Mouse (Mus musculus) midbrain, embryonic 16.5 days (tissue): ENCODE measurements at regions not wholly inside any gene's neighbourhood (a gene's known extent, or its start where the extent isn't known, plus 50 kb on each side); places are given as distances from the start of the nearest gene placed in this dataset.
A peak's percentile ranks its signal among the peaks of the same experiment; 100 is the strongest.

Experiments used
- ATAC-seq: fragments of 200-750 bp; cut with Nextera tagmentation; 2 replicates; pipeline ENCODE4 v1.8.0; 2017; ENCODE audit warnings: moderate TSS enrichment
- H3K27ac ChIP-seq: fragments of 300-500 bp; sonication (generic); 2 replicates; pipeline ENCODE4 v1.5.1; 2014; ENCODE audit warnings: mild to moderate bottlenecking, low read length, mixed read lengths
- H3K27me3 ChIP-seq: fragments of 300-500 bp; sonication (generic); 2 replicates; pipeline ENCODE4 v1.6.1; 2014; ENCODE audit warnings: low read depth, low read length, mixed read lengths; ENCODE audit not compliant: control insufficient read depth, insufficient read depth
- H3K36me3 ChIP-seq: fragments of 300-500 bp; sonication (generic); 2 replicates; pipeline ENCODE4 v1.6.1; 2014; ENCODE audit warnings: mild to moderate bottlenecking, low read length, moderate library complexity, mixed read lengths; ENCODE audit not compliant: control insufficient read depth, insufficient read depth
- H3K4me1 ChIP-seq: fragments of 300-500 bp; sonication (generic); 2 replicates; pipeline ENCODE4 v1.6.1; 2014; ENCODE audit warnings: mild to moderate bottlenecking, low read length, mixed read lengths; ENCODE audit not compliant: control insufficient read depth, insufficient read depth
- H3K4me2 ChIP-seq: fragments of 300-500 bp; sonication (generic); 2 replicates; pipeline ENCODE4 v1.6.1; 2014; ENCODE audit warnings: mild to moderate bottlenecking, low read length, mixed read lengths
- H3K4me3 ChIP-seq: fragments of 300-500 bp; sonication (generic); 2 replicates; pipeline ENCODE4 v1.5.1; 2014; ENCODE audit warnings: low read depth, mild to moderate bottlenecking, low read length, moderate library complexity, mixed read lengths
- H3K9ac ChIP-seq: fragments of 300-500 bp; sonication (generic); 2 replicates; pipeline ENCODE4 v1.6.1; 2014; ENCODE audit warnings: low read depth, low read length, mixed read lengths
- H3K9me3 ChIP-seq: fragments of 300-500 bp; sonication (generic); replicated peaks from 2 replicates; pipeline ENCODE4 v1.6.1; 2014; ENCODE audit warnings: mild to moderate bottlenecking, low read length, mixed read lengths; ENCODE audit not compliant: control insufficient read depth, poor library complexity, severe bottlenecking
- WGBS: fragments of 180-500 bp; shearing (Covaris S2); extraction: QIAGEN DNeasy Blood & Tissue Kit; methylation state at CpG from one replicate; pipeline ENCODE4 v1.1.7; 2014; 5-methylcytosine and 5-hydroxymethylcytosine counted together

DNA sequence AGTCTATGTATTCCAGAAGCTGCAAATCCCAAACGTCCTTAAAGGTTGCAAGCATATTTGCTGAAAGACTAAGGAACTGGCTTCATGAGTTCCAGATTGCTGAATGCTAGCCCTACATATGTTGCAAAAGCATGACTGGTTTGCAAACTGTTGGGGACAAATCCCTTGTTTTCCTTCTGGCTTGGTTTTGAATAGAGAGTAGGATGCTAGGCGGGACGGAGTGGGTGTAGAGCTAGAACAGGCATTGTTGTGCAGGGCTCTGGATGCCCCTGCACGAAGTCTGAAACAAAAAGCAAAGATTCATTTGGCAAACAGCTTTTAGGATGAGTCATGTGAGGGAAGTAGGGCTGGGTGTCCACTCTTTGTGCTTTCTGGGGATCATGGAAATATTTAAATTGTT is 500.9 kb upstream of the Cnksr2 start:
- no peak for ATAC-seq
- no peaks in the 10 kb centered on the region for H3K36me3 ChIP-seq
- H3K4me3 ChIP-seq, result no peak overlapping the region
- no peaks in the 10 kb centered on the region for H3K9me3 ChIP-seq
- no peaks in the 10 kb centered on the region for H3K4me1 ChIP-seq
- no peaks in the 10 kb centered on the region for H3K27me3 ChIP-seq
- H3K27ac ChIP-seq, result no peak overlapping the region
- 48% methylated on average over 4 of the region's 4 CpGs for WGBS
- H3K4me2 ChIP-seq, result no peak overlapping the region
- no peak overlapping the region for H3K9ac ChIP-seq

DNA sequence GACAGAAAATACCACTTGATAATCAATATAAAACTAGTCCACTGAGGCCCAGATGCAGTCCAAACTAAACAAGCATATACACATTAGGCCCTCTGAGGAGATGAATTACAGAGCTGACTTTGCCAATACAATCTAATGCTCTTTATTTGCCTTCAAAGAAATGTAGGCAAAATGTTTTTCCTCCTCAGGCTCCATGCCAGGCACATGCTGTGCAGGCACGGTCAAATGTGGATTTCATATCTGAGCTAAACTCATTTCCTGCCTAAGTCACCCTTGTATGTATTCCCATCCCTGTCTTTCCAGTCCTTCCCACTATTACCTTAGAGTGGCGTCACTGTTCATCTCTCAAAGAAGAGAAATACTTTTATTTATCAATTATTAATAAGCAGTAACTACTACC is 534.8 kb upstream of the Cnksr2 start:
- ATAC-seq, result no peak
- Histone ChIP-seq H3K27ac (no peak overlapping the region), H3K27me3 (no peaks in the 10 kb centered on the region), H3K36me3 (no peaks in the 10 kb centered on the region), H3K4me3 (no peak overlapping the region), H3K9ac (no peak overlapping the region), H3K4me2 (no peak overlapping the region), H3K4me1 (no peaks in the 10 kb centered on the region), H3K9me3 (no peaks in the 10 kb centered on the region)
- WGBS, result 81% methylated on average over 2 of the region's 2 CpGs

DNA sequence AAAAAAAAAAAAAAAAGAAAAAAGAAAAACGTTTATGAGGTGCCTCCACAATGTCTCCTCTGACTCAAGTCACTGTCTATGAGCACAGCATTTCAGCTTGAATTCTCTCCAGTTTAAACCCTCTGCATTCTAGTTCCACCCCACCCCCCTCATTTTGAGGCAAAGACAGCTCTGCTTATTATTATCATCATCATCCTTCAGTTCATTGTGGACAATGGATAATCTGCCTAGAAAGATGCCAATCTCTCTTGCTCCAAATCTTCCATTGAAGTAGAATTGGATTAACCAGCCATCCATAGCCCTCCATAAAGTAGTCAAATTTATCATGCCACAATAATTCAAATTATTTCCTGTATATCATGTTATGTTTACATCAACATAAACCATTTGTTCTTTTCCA is 570.0 kb upstream of the Cnksr2 start:
- ATAC-seq, result no peak
- H3K4me2 ChIP-seq, result no peak overlapping the region
- H3K27me3 ChIP-seq, result no peaks in the 10 kb centered on the region
- no peaks in the 10 kb centered on the region for H3K4me1 ChIP-seq
- H3K9ac ChIP-seq, result no peak overlapping the region
- 26% methylated on average over 1 of the region's 1 CpGs for WGBS
- no peak overlapping the region for H3K4me3 ChIP-seq
- no peaks in the 10 kb centered on the region for H3K36me3 ChIP-seq
- no peaks in the 10 kb centered on the region for H3K9me3 ChIP-seq
- H3K27ac ChIP-seq, result no peak overlapping the region

DNA sequence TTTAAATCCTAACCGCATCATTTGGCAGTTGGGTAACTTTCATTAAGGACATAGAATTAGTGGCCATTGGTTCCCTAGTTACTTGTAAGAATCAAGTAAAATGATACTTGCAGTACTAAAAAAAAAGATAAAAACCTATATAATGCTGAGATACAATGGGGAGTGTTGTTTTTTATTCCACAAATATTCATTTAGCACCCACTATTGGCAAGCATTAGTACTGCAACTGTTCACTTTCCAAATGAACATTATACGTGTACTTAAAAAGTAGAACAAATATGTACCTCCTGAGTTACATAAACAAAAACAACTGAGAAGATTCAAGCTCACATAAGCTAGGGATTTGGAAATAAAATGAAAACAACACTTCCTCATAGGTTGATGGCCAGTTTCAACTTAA is 570.5 kb upstream of the Cnksr2 start:
- H3K4me1 ChIP-seq, result no peaks in the 10 kb centered on the region
- ATAC-seq, result no peak
- no peak overlapping the region for H3K4me3 ChIP-seq
- H3K36me3 ChIP-seq, result no peaks in the 10 kb centered on the region
- no peak overlapping the region for H3K27ac ChIP-seq
- no peak overlapping the region for H3K9ac ChIP-seq
- 74% methylated on average over 2 of the region's 2 CpGs for WGBS
- no peak overlapping the region for H3K4me2 ChIP-seq
- H3K9me3 ChIP-seq, result no peaks in the 10 kb centered on the region
- H3K27me3 ChIP-seq, result no peaks in the 10 kb centered on the region

DNA sequence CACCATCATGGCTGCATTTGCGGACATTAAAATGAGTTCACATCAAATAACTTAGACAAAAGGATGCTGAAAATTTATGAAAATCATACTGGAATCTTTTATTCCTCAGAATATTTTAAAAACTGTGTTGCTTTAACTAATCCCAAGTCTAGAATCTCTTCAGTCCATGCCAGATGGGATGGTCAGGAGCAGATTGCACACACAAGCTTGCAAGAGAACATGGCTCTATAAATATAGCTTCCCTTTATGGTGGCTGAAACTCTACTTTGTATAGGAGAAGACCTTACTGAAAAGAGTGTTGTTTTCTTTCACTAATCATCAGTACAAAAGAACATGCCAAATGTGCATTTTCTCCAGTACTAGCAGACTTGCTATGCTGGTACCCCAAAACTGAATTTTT is 570.9 kb upstream of the Cnksr2 start:
- H3K4me3 ChIP-seq, result no peak overlapping the region
- ATAC-seq, result no peak
- no peaks in the 10 kb centered on the region for H3K36me3 ChIP-seq
- H3K4me1 ChIP-seq, result no peaks in the 10 kb centered on the region
- 100% methylated on average over 1 of the region's 1 CpGs for WGBS
- H3K27me3 ChIP-seq, result no peaks in the 10 kb centered on the region
- H3K27ac ChIP-seq, result no peak overlapping the region
- H3K9ac ChIP-seq, result no peak overlapping the region
- no peaks in the 10 kb centered on the region for H3K9me3 ChIP-seq
- H3K4me2 ChIP-seq, result no peak overlapping the region

DNA sequence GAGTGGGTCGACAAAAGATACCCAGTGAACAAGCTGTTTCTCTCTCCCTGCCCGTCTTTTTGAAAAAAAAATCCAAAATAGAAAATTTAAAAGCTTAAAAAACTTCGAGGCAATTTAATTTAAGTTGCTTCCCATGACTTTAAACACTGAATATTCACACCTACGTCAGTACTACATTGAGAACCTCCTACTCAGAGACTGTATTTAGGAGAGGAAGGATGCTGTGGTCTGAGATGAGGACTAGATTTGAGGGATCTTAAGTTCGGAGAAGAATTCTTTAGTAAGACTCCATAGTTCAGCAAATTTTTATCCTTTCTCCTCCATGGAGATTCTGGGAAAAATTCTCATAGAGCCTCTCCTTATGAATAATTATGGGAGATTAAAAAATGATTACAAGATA is 571.4 kb upstream of the Cnksr2 start:
- no peak overlapping the region for H3K4me2 ChIP-seq

DNA sequence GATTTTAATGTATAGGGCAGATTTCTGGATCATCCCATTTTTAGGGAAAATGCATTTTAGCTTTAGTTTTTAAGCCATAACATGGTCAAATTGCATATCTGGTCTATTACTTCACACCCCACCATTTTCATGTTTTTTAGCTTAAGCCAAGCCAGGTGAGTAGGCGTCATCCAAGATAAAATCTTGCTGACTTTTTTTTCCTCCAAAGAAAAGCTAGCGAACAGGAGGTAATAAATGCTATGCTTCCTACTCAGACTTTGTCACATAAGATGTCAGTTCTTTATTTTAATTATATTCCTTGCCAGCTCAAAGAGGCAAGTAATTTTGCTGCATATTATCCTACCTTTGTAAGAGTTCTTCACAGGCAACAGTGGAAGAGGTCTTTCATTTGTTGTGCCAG is 572.0 kb upstream of the Cnksr2 start:
- Histone ChIP-seq H3K27me3 (no peaks in the 10 kb centered on the region), H3K9me3 (no peaks in the 10 kb centered on the region), H3K9ac (no peak overlapping the region), H3K36me3 (no peaks in the 10 kb centered on the region), H3K27ac (no peak overlapping the region), H3K4me2 (no peak overlapping the region), H3K4me3 (no peak overlapping the region), H3K4me1 (no peaks in the 10 kb centered on the region)
- WGBS, result 81% methylated on average over 2 of the region's 2 CpGs
- ATAC-seq, result no peak

More for the DNA sequence above, 571.4 kb upstream of the Cnksr2 start:
- Histone ChIP-seq H3K27ac (no peak overlapping the region), H3K9me3 (no peaks in the 10 kb centered on the region), H3K9ac (no peak overlapping the region), H3K27me3 (no peaks in the 10 kb centered on the region), H3K36me3 (no peaks in the 10 kb centered on the region), H3K4me3 (no peak overlapping the region), H3K4me1 (no peaks in the 10 kb centered on the region)
- no peak for ATAC-seq
- 73% methylated on average over 5 of the region's 5 CpGs for WGBS

DNA sequence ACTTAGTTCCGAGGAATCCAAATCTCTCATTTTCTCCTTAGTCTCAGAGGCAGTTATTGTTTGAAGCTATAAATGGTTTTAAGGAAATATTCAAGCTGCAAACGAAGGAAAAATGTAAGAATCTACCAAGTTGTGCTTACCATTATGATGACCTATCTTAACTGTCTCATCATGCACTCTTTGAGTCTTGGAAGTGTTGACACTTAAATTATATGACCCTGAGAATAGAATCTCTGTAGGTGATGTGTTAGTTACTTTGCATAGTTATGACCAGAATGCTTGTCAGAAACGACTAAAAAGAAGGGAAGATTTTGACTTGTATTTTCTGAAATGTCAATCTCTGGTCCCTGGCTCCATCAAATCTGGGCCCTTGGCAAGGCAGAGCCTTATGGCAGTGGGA is 582.7 kb upstream of the Rps6ka3 start:
- no peak overlapping the region for H3K9ac ChIP-seq
- H3K36me3 ChIP-seq, result no peaks in the 10 kb centered on the region
- no peaks in the 10 kb centered on the region for H3K4me1 ChIP-seq
- no peak overlapping the region for H3K4me3 ChIP-seq
- no peak for ATAC-seq
- no peak overlapping the region for H3K4me2 ChIP-seq
- WGBS, result 69% methylated on average over 3 of the region's 3 CpGs
- no peaks in the 10 kb centered on the region for H3K9me3 ChIP-seq
- peaks cover 3% of the 10 kb centered on the region for H3K27me3 ChIP-seq
- H3K27ac ChIP-seq, result no peak overlapping the region

DNA sequence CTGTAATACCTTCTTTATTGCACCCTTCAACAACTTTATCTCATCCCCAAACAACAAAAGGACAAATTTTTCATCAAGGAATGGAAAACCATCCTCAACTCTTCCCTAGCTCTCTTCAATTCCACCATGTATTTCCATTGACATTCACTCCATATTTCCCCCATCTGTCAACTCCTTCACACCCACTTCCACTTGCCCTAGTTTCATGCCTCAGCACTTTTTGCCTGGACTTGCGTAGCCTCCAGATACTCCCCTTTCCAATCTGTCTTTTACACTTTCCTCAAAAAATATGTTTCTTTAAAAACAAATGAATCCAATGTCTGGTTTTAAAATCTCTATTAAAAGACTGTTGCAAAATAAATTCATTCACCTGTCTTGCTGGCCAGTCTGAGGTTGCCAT is 577.7 kb upstream of the Rps6ka3 start:
- Histone ChIP-seq H3K36me3 (no peaks in the 10 kb centered on the region), H3K9ac (no peak overlapping the region), H3K27me3 (peaks cover 3% of the 10 kb centered on the region), H3K4me2 (no peak overlapping the region), H3K4me3 (no peak overlapping the region), H3K9me3 (no peaks in the 10 kb centered on the region), H3K4me1 (no peaks in the 10 kb centered on the region), H3K27ac (no peak overlapping the region)
- whole genome bisulfite sequencing, result 92% methylated on average over 1 of the region's 1 CpGs
- ATAC-seq, result no peak

DNA sequence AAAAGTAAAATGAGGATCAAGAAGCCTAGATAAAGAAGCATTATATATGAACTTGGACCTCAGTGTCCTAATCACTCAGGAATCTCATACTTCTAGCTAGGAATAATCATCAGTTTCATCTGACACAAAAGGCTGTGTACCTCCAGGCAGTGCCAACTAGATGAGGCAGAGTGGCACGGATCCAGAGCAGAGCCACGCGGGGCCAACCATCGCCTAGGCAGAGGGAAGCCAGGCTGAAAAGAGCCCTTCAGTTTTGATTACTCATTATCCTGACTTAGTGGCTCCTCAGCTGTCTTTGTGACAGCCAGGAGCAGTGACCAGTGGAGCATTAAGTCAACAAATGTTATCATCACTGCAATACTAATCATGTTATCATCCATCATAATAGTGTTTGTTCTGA is 557.9 kb upstream of the Rps6ka3 start:
- peak; percentile 54; the same call in 1 of the 2 replicates for ATAC-seq
- no peak overlapping the region for H3K4me3 ChIP-seq
- H3K4me1 ChIP-seq, result no peaks in the 10 kb centered on the region
- no peak overlapping the region for H3K27ac ChIP-seq
- H3K9me3 ChIP-seq, result no peaks in the 10 kb centered on the region
- 68% methylated on average over 4 of the region's 4 CpGs for WGBS
- no peaks in the 10 kb centered on the region for H3K36me3 ChIP-seq
- H3K27me3 ChIP-seq, result no peaks in the 10 kb centered on the region
- no peak overlapping the region for H3K9ac ChIP-seq
- no peak overlapping the region for H3K4me2 ChIP-seq
